Mouse (Mus musculus) CH12.LX (cell line): ENCODE measurements around the gene Gpx1. TPM values are rescaled to one million over a fixed set of nuclear protein-coding genes. Genes with fewer than 3 reads are reported as not detected.
A peak's percentile ranks its signal among the peaks of the same experiment; 100 is the strongest.

Experiments used
- DNase-seq: peaks from one replicate; pipeline ENCODE4 v3.0.0-alpha.2; 2013; ENCODE audit errors: extremely low read depth
- H3K27ac ChIP-seq: 2 replicates; pipeline ENCODE4 v1.5.1; 2012; ENCODE audit warnings: low read depth, mild to moderate bottlenecking, control low read depth, moderate library complexity; ENCODE audit not compliant: insufficient read depth
- H3K27me3 ChIP-seq: replicated peaks from 2 replicates; pipeline ENCODE3; 2012; ENCODE audit warnings: inconsistent platforms
- H3K36me3 ChIP-seq, 2 experiments: replicated peaks in 1 of 2; 2 replicates each; pipeline versions ENCODE3 to v1.6.1; 2012; ENCODE audit warnings: inconsistent platforms in 1 of 2, low read length in 1 of 2, mild to moderate bottlenecking in 1 of 2, mixed read lengths in 1 of 2, moderate library complexity in 1 of 2; ENCODE audit not compliant: control insufficient read depth in 1 of 2, insufficient read depth in 1 of 2
- H3K4me1 ChIP-seq, 2 experiments: 2 replicates each; pipeline ENCODE4 v1.6.1; 2012; ENCODE audit warnings: inconsistent platforms in 1 of 2, moderate library complexity in 1 of 2; ENCODE audit not compliant: insufficient read depth in 2 of 2, control insufficient read depth in 1 of 2
- H3K4me2 ChIP-seq: 2 replicates; pipeline ENCODE4 v1.6.1; 2012; ENCODE audit warnings: low read depth, mild to moderate bottlenecking, control low read depth; ENCODE audit not compliant: poor library complexity, insufficient read depth, severe bottlenecking
- H3K4me3 ChIP-seq, 3 experiments: fragments of 150-350 bp in 1 of 3; sonication (generic) in 1 of 3; replicated peaks in 1 of 3; 2 replicates each; pipeline versions ENCODE3 to v1.5.1; 2011 to 2012; ENCODE audit warnings: low read depth in 2 of 3, low read length in 2 of 3, mild to moderate bottlenecking in 2 of 3, moderate library complexity in 2 of 3, control low read depth in 1 of 3, improper control_type of control experiment in 1 of 3, inconsistent platforms in 1 of 3, mixed read lengths in 1 of 3; ENCODE audit not compliant: poor library complexity in 1 of 3
- H3K79me2 ChIP-seq: replicated peaks from 2 replicates; pipeline ENCODE4 v1.6.1; 2012; ENCODE audit warnings: mild to moderate bottlenecking, moderate library complexity; ENCODE audit not compliant: control insufficient read depth, poor library complexity, insufficient read depth, severe bottlenecking; ENCODE audit errors: extremely low read depth
- H3K9ac ChIP-seq: 2 replicates; pipeline ENCODE4 v1.6.1; 2012; ENCODE audit warnings: low read depth, mild to moderate bottlenecking, control low read depth, moderate library complexity; ENCODE audit not compliant: insufficient read depth
- H3K9me3 ChIP-seq: replicated peaks from 2 replicates; pipeline ENCODE3; 2012; ENCODE audit warnings: low read length, inconsistent platforms, mixed read lengths
- BHLHE40 ChIP-seq: IDR thresholded peaks from 2 replicates; pipeline ENCODE4 v1.6.1; 2011; ENCODE audit warnings: mild to moderate bottlenecking, low read depth, low read length, improper control_type of control experiment
- CHD1 ChIP-seq: IDR thresholded peaks from 2 replicates; pipeline ENCODE4 v1.6.1; 2012; ENCODE audit warnings: low read depth, low read length, improper control_type of control experiment, inconsistent platforms
- CHD2 ChIP-seq: IDR thresholded peaks from 2 replicates; pipeline ENCODE4 v1.6.1; 2011; ENCODE audit warnings: low read length, improper control_type of control experiment
- CTCF ChIP-seq, 2 experiments: IDR thresholded peaks in 1 of 2; conservative IDR thresholded peaks in 1 of 2; 2 replicates each; pipeline ENCODE4 v1.5.1; 2011 to 2012; ENCODE audit warnings: low read depth in 2 of 2, low read length in 2 of 2, improper control_type of control experiment in 1 of 2, inconsistent platforms in 1 of 2, mild to moderate bottlenecking in 1 of 2, moderate library complexity in 1 of 2
- ELF1 ChIP-seq: IDR thresholded peaks from 2 replicates; pipeline ENCODE4 v1.6.1; 2014; ENCODE audit warnings: low read depth, mild to moderate bottlenecking, inconsistent platforms, low read length, improper control_type of control experiment
- EP300 ChIP-seq: IDR thresholded peaks from 2 replicates; pipeline ENCODE4 v1.6.1; 2011; ENCODE audit warnings: low read length, improper control_type of control experiment
- ETS1 ChIP-seq: conservative IDR thresholded peaks from 2 replicates; pipeline ENCODE4 v1.6.1; 2012; ENCODE audit warnings: low read depth, mild to moderate bottlenecking, inconsistent platforms, low read length, improper control_type of control experiment, moderate library complexity
- HCFC1 ChIP-seq: IDR thresholded peaks from 2 replicates; pipeline ENCODE4 v1.6.1; 2012; ENCODE audit warnings: low read depth, mild to moderate bottlenecking, inconsistent platforms, low read length, improper control_type of control experiment
- IRF4 ChIP-seq: IDR thresholded peaks from 2 replicates; pipeline ENCODE4 v1.6.1; 2014; ENCODE audit warnings: low read depth, mild to moderate bottlenecking, inconsistent platforms, low read length, improper control_type of control experiment
- JUN ChIP-seq: IDR thresholded peaks from 2 replicates; pipeline ENCODE4 v1.6.1; 2011; ENCODE audit warnings: low read depth, mild to moderate bottlenecking, low read length, improper control_type of control experiment, moderate library complexity; ENCODE audit not compliant: insufficient read depth
- KAT2A ChIP-seq: IDR thresholded peaks from 2 replicates; pipeline ENCODE4 v1.6.1; 2012; ENCODE audit warnings: low read length, improper control_type of control experiment, inconsistent platforms; ENCODE audit not compliant: insufficient replicate concordance
- MAFK ChIP-seq: IDR thresholded peaks from 2 replicates; pipeline ENCODE4 v1.6.1; 2011; ENCODE audit warnings: low read length, improper control_type of control experiment; ENCODE audit not compliant: insufficient replicate concordance
- MAX ChIP-seq: IDR thresholded peaks from 2 replicates; pipeline ENCODE4 v1.6.1; 2011; ENCODE audit warnings: low read length, improper control_type of control experiment
- MAZ ChIP-seq: IDR thresholded peaks from 2 replicates; pipeline ENCODE4 v1.6.1; 2012; ENCODE audit warnings: low read depth, mild to moderate bottlenecking, inconsistent platforms, low read length, improper control_type of control experiment, moderate library complexity
- MXI1 ChIP-seq: IDR thresholded peaks from 2 replicates; pipeline ENCODE4 v1.6.1; 2011; ENCODE audit warnings: mild to moderate bottlenecking, low read depth, low read length, improper control_type of control experiment
- MYC ChIP-seq: IDR thresholded peaks from 2 replicates; pipeline ENCODE4 v1.6.1; 2011; ENCODE audit warnings: low read depth, mild to moderate bottlenecking, improper control_type of control experiment, low read length
- NELFE ChIP-seq: IDR thresholded peaks from 2 replicates; pipeline ENCODE4 v1.6.1; 2011; ENCODE audit warnings: low read depth, low read length, improper control_type of control experiment
- NRF1 ChIP-seq: IDR thresholded peaks from 2 replicates; pipeline ENCODE4 v1.6.1; 2014; ENCODE audit warnings: low read depth, mild to moderate bottlenecking, inconsistent platforms, low read length, improper control_type of control experiment, moderate library complexity
- POLR2A ChIP-seq: IDR thresholded peaks from 2 replicates; pipeline ENCODE4 v1.6.1; 2011; ENCODE audit warnings: low read depth, mild to moderate bottlenecking, improper control_type of control experiment, low read length
- POLR2AphosphoS2 ChIP-seq: IDR thresholded peaks from 2 replicates; pipeline ENCODE4 v1.6.1; 2011; ENCODE audit warnings: low read depth, low read length, improper control_type of control experiment
- RAD21 ChIP-seq: IDR thresholded peaks from 2 replicates; pipeline ENCODE4 v1.6.1; 2011; ENCODE audit warnings: low read depth, mild to moderate bottlenecking, low read length, improper control_type of control experiment, moderate library complexity
- RCOR1 ChIP-seq: conservative IDR thresholded peaks from 2 replicates; pipeline ENCODE4 v1.6.1; 2012; ENCODE audit warnings: low read depth, mild to moderate bottlenecking, inconsistent platforms, low read length, improper control_type of control experiment
- SIN3A ChIP-seq: IDR thresholded peaks from 2 replicates; pipeline ENCODE4 v1.6.1; 2012; ENCODE audit warnings: low read length, improper control_type of control experiment, inconsistent platforms
- SMC3 ChIP-seq: IDR thresholded peaks from 2 replicates; pipeline ENCODE4 v1.6.1; 2011; ENCODE audit warnings: low read depth, low read length, improper control_type of control experiment
- TBP ChIP-seq: conservative IDR thresholded peaks from 2 replicates; pipeline ENCODE4 v1.6.1; 2011; ENCODE audit warnings: low read depth, low read length, improper control_type of control experiment
- TCF12 ChIP-seq: IDR thresholded peaks from 2 replicates; pipeline ENCODE4 v1.6.1; 2014; ENCODE audit warnings: low read depth, mild to moderate bottlenecking, inconsistent platforms, low read length, improper control_type of control experiment
- USF1 ChIP-seq: IDR thresholded peaks from 2 replicates; pipeline ENCODE4 v1.6.1; 2014; ENCODE audit warnings: low read depth, mild to moderate bottlenecking, inconsistent platforms, low read length, improper control_type of control experiment
- USF2 ChIP-seq: conservative IDR thresholded peaks from 2 replicates; pipeline ENCODE4 v1.6.1; 2011; ENCODE audit warnings: low read depth, low read length, improper control_type of control experiment
- ZC3H11A ChIP-seq: IDR thresholded peaks from 2 replicates; pipeline ENCODE4 v1.6.1; 2012; ENCODE audit warnings: low read depth, mild to moderate bottlenecking, inconsistent platforms, low read length, improper control_type of control experiment
- ZKSCAN1 ChIP-seq: IDR thresholded peaks from 2 replicates; pipeline ENCODE4 v1.6.1; 2012; ENCODE audit warnings: low read depth, inconsistent platforms, low read length, improper control_type of control experiment, borderline replicate concordance
- ZNF384 ChIP-seq: IDR thresholded peaks from 2 replicates; pipeline ENCODE4 v1.6.1; 2012; ENCODE audit warnings: low read depth, low read length, improper control_type of control experiment, inconsistent platforms
- dilution Hi-C: fragments of 300-500 bp; cut with MboI; formaldehyde crosslinking; loops from 2 replicates; pipeline ENCODE4 v1.14.3; 2020; ENCODE audit warnings: low sequenced_read_pairs; ENCODE audit not compliant: extremely low pct_unique_long_range_greater_than_20kb, extremely low pct_ligation_motif_present
- in situ Hi-C: fragments of 300-500 bp; cut with MboI; formaldehyde crosslinking; loops from 3 replicates; pipeline ENCODE4 v1.14.3; 2019; ENCODE audit warnings: low sequenced_read_pairs, low pct_ligation_motif_present, low pct_unique_long_range_greater_than_20kb, mixed read lengths
- polyA plus RNA-seq: library from polyadenylated mRNA; unstranded; fragments of >175 nt; gene quantifications from 2 replicates; pipeline ENCODE4 v1.2.1, GENCODE M21; 2012; ENCODE audit warnings: low read depth; ENCODE audit not compliant: insufficient read length
- total RNA-seq, 2 experiments: library from RNA; depleted of rRNA; stranded (reverse); fragments of 300-350 nt in 1 of 2; fragments of >200 nt in 1 of 2; gene quantifications; 2 replicates each; pipeline ENCODE4 v1.2.3; 2012 to 2014

The Gpx1 gene
- total and polyA plus RNA-seq, 3 experiments: 506 to 883 (median 813) TPM

GRCm38 (mm10) chr9:108289347-108289746, 49.4 kb upstream of the Gpx1 start:
- H3K4me2 ChIP-seq: no peak overlapping the region
- in situ Hi-C loops: loop anchor here (10.0 kb wide), 1 partner anchor 185 kb away; no protein-coding TSS in a partner anchor
- H3K9ac ChIP-seq: peak overlapping the region; percentile 82; the same call in 1 of the 2 replicates
- no peak overlapping the region for H3K27ac ChIP-seq
- TF ChIP-seq CTCF (conservative IDR thresholded peaks at IDR 0.05 in 1 of 2, IDR thresholded peaks at IDR 0.05 in 1 of 2; ENCODE audit: low read depth in 2 of 2, low read length in 2 of 2): no peak
- peak; percentile 67 for TF ChIP-seq ZNF384
- TF ChIP-seq TBP: no peak
- TF ChIP-seq CHD1: no peak
- peaks cover 0 to 11% of the 10 kb centered on the region in 2 experiments for H3K36me3 ChIP-seq
- H3K79me2 ChIP-seq: no peaks in the 10 kb centered on the region
- H3K4me1 ChIP-seq: peaks cover 4 to 11% of the 10 kb centered on the region in 2 experiments; a peak in 3 of 4 replicates
- H3K4me3 ChIP-seq: peak overlapping the region in 1 of 3 experiments; percentile 77
- H3K27me3 ChIP-seq: no peaks in the 10 kb centered on the region
- dilution Hi-C loops: no loop called here
- no peaks in the 10 kb centered on the region for H3K9me3 ChIP-seq
- no peak for DNase-seq

DNA sequence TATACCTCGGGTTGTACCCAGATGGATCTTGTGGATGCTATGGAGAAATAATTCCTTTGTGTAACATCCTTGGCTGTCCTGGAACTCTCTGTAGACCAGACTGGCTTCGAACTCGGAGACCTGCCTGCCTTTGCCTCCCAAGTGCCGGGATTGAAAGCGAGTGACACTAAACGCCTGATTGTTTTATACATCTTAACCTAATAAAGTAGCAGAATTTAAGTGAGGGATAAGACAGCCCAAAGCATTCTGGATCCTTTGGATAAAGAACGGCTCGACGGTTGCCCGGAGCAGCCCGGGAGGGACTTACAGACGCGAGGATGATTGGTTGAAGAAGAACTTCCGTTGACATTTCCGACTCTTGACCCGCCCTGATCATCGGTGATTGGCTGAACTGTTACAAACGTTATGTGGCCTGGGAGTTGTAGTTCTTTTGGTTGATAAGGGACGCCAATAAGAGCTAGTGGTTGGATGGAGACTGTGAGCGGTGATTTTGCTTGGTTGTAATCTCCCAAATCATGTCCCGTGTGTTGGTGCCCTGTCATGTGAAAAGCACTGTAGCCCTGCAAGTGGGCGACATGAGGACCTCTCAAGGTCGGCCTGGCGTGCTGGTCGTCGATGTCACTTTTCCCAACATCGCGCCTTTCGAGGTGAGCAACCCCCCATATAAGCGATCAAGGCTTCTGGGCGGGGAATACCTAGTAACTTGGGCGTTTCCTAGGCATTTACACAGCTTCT, 48.5 kb upstream of the Gpx1 start, which contains the start of gene Nicn1:
Gene Nicn1 (plus strand): TSS at position 414 of the 735 bp plus-strand sequence.
- Histone ChIP-seq H3K27me3 (no peaks in the 10 kb centered on the region), H3K36me3 (peaks cover 3 to 19% of the 10 kb centered on the region in 2 experiments), H3K4me2 (peak within 1 kb of the TSS; percentile 91), H3K9me3 (no peaks in the 10 kb centered on the region), H3K9ac (peak within 1 kb of the TSS; percentile 82), H3K79me2 (no peaks in the 10 kb centered on the region), H3K27ac (no peak within 1 kb of the TSS), H3K4me1 (peaks cover 4 to 11% of the 10 kb centered on the region in 2 experiments; a peak in 3 of 4 replicates), H3K4me3 (peak within 1 kb of the TSS; percentile 70 to 82 (median 71))
- dilution Hi-C loops (no loop called here), in situ Hi-C loops (no loop called here)
- DNase-seq: peak; percentile 97
- TF ChIP-seq MAFK: no peak
- TF ChIP-seq NRF1: peak; percentile 61
- TF ChIP-seq POLR2A: peak; percentile 86
- no peak for TF ChIP-seq USF2
- TF ChIP-seq IRF4: peak; percentile 40; the same call in 1 of the 2 replicates
- peak; percentile 50; the same call in 1 of the 2 replicates for TF ChIP-seq NELFE
- TF ChIP-seq KAT2A: peak; percentile 96
- TF ChIP-seq CHD2: peak; percentile 90
- peak; percentile 71 for TF ChIP-seq ELF1
- no peak for TF ChIP-seq EP300
- TF ChIP-seq BHLHE40: no peak
- TF ChIP-seq CHD1: no peak
- TF ChIP-seq MAZ: no peak
- TF ChIP-seq MAX: peak; percentile 45; the same call in 1 of the 2 replicates
- no peak for TF ChIP-seq USF1
- no peak for TF ChIP-seq RCOR1
- TF ChIP-seq SMC3: no peak
- no peak for TF ChIP-seq ETS1
- no peak for TF ChIP-seq JUN
- TF ChIP-seq TCF12: peak; percentile 60
- TF ChIP-seq POLR2AphosphoS2: no peak
- TF ChIP-seq CTCF (conservative IDR thresholded peaks at IDR 0.05 in 1 of 2, IDR thresholded peaks at IDR 0.05 in 1 of 2; ENCODE audit: low read depth in 2 of 2, low read length in 2 of 2): no peak
- TF ChIP-seq TBP: peak; percentile 74
- TF ChIP-seq ZKSCAN1: no peak
- no peak for TF ChIP-seq RAD21
- TF ChIP-seq MYC: no peak
- peak; percentile 99 for TF ChIP-seq HCFC1
- TF ChIP-seq SIN3A: peak; percentile 33; the same call in 1 of the 2 replicates
- no peak for TF ChIP-seq ZC3H11A
- no peak for TF ChIP-seq MXI1
